Mouse (Mus musculus) limb, embryonic 15.5 days (tissue): ENCODE results near the gene Rock2. TPM values are rescaled to one million over a fixed set of nuclear protein-coding genes. Genes with fewer than 3 reads are reported as not detected.

Source experiments
- ATAC-seq: fragments of 200-750 bp; cut with Nextera tagmentation; 2 replicates; pipeline ENCODE4 v1.8.0; 2017; ENCODE audit warnings: low read depth, moderate TSS enrichment; ENCODE audit not compliant: insufficient number of reproducible peaks, low FRiP score, low TSS enrichment
- H3K27ac ChIP-seq: fragments of 300-500 bp; sonication (generic); 2 replicates; pipeline ENCODE4 v1.5.1; 2015; ENCODE audit warnings: moderate library complexity, mild to moderate bottlenecking, inconsistent platforms
- H3K27me3 ChIP-seq: fragments of 300-500 bp; sonication (generic); 2 replicates; pipeline ENCODE4 v1.6.1; 2015; ENCODE audit warnings: inconsistent platforms
- H3K36me3 ChIP-seq: fragments of 300-500 bp; sonication (generic); 2 replicates; pipeline ENCODE4 v1.6.1; 2015; ENCODE audit warnings: inconsistent platforms
- H3K4me1 ChIP-seq: fragments of 300-500 bp; sonication (generic); 2 replicates; pipeline ENCODE4 v1.6.1; 2015; ENCODE audit warnings: inconsistent platforms
- H3K4me2 ChIP-seq: fragments of 300-500 bp; sonication (generic); 2 replicates; pipeline ENCODE4 v1.6.1; 2015; ENCODE audit warnings: mild to moderate bottlenecking, inconsistent platforms
- H3K4me3 ChIP-seq: fragments of 300-500 bp; sonication (generic); 2 replicates; pipeline ENCODE4 v1.5.1; 2015; ENCODE audit warnings: mild to moderate bottlenecking, inconsistent platforms
- H3K9ac ChIP-seq: fragments of 300-500 bp; sonication (generic); 2 replicates; pipeline ENCODE4 v1.6.1; 2015; ENCODE audit warnings: inconsistent platforms
- H3K9me3 ChIP-seq: fragments of 300-500 bp; sonication (generic); 2 replicates; pipeline ENCODE4 v1.6.1; 2016; ENCODE audit warnings: inconsistent platforms
- WGBS: fragments of 180-500 bp; shearing (Covaris S2); methylation state at CpG from one replicate; pipeline ENCODE4 v1.1.7; 2015; 5-methylcytosine and 5-hydroxymethylcytosine counted together
- polyA plus RNA-seq: library from polyadenylated mRNA; unstranded; fragments of >200 nt; fragmentation: Nextera tagmentation; extraction: Ambion mirVana; gene quantifications from 2 replicates; pipeline ENCODE4 v1.2.1, GENCODE M21; 2015

Gene Rock2
- polyA plus RNA-seq: 15.0 and 15.6 TPM in 2 replicates

GRCm38 (mm10) chr12:16894396-16895220 lies at the start of gene Rock2:
TSS of gene Rock2 (plus strand) at chr12:16894895.
- Histone ChIP-seq H3K4me1 (peaks cover 20% of the 10 kb centered on the region), H3K27me3 (no peaks in the 10 kb centered on the region), H3K9me3 (no peaks in the 10 kb centered on the region), H3K36me3 (no peaks in the 10 kb centered on the region), H3K4me2 (peak within 1 kb of the TSS; percentile 80), H3K9ac (peak within 1 kb of the TSS; percentile 85), H3K27ac (peak within 1 kb of the TSS; percentile 96), H3K4me3 (peak within 1 kb of the TSS; percentile 92)
- peak; percentile 89 for ATAC-seq
- under 1% methylated on average over 73 of the region's 130 CpGs for WGBS

DNA sequence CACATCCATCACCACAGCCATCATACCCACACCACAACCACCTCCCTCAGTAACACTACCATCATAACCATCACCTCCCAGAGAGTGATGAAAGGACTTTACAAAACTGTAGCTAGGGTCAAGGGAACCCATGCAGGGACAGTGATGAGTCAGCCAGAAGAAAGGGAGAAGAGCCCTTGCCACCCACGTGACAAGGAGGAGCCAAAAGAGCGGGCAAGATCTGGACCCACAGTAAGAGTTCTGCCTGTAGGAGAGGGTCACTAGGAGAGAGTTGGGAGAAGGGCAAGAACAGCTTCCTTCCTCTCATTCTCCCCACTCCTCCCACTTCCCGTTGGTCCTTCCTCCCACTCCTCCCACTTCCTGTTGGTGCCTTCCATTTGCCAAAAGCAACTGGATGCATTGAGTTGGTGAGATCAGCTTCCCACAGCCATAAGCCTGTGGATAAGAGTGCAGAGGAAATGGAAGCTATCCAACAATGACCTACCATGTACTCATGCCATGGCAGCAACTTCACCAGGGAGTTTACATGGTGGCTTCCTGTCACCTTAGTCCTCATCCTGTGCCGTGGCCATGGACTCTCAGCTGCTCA lies 47.4 kb upstream of the Rock2 start:
- Histone ChIP-seq H3K27ac (no peak overlapping the region), H3K4me2 (no peak overlapping the region), H3K27me3 (no peaks in the 10 kb centered on the region), H3K9me3 (no peaks in the 10 kb centered on the region), H3K4me1 (peaks cover 14% of the 10 kb centered on the region), H3K4me3 (no peak overlapping the region), H3K9ac (no peak overlapping the region), H3K36me3 (no peaks in the 10 kb centered on the region)
- ATAC-seq: no peak
- WGBS: 71% methylated on average over 4 of the region's 4 CpGs

GRCm38 (mm10) chr12:16848501-16848900 lies 46.2 kb upstream of the Rock2 start:
- no peak for ATAC-seq
- peaks cover 14% of the 10 kb centered on the region for H3K4me1 ChIP-seq
- no peaks in the 10 kb centered on the region for H3K36me3 ChIP-seq
- H3K4me2 ChIP-seq: no peak overlapping the region
- WGBS: 74% methylated on average over 2 of the region's 2 CpGs
- no peak overlapping the region for H3K9ac ChIP-seq
- no peak overlapping the region for H3K27ac ChIP-seq
- H3K4me3 ChIP-seq: no peak overlapping the region
- no peaks in the 10 kb centered on the region for H3K9me3 ChIP-seq
- no peaks in the 10 kb centered on the region for H3K27me3 ChIP-seq

DNA sequence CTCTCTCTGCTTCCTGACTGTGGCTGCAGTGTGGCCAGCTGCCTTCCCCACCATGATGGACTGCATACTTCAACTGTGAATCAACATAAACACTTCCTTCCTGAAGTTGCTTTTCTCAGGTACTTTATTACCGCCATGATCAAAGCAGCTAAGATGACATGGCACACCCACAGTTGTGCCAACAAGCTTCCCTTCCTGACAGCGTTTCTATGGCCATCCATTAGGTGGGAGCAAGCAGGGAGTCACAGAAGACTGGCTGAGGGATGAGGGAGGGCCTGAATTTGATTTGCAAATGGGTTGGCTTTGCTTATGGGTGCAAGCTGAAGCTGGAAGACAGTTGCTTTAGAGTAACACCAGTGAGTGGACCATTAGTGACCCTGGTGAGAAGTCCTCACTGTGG lies 44.9 kb upstream of the Rock2 start:
- Histone ChIP-seq H3K36me3 (no peaks in the 10 kb centered on the region), H3K27ac (no peak overlapping the region), H3K9me3 (no peaks in the 10 kb centered on the region), H3K4me3 (no peak overlapping the region), H3K9ac (no peak overlapping the region), H3K27me3 (no peaks in the 10 kb centered on the region), H3K4me2 (no peak overlapping the region), H3K4me1 (peaks cover 10% of the 10 kb centered on the region)
- WGBS: 57% methylated on average over 2 of the region's 2 CpGs
- no peak for ATAC-seq

- Histone ChIP-seq H3K36me3 (no peaks in the 10 kb centered on the region), H3K9ac (no peak overlapping the region), H3K27ac (no peak overlapping the region), H3K4me1 (peaks cover 7% of the 10 kb centered on the region), H3K4me3 (no peak overlapping the region), H3K27me3 (no peaks in the 10 kb centered on the region), H3K4me2 (no peak overlapping the region), H3K9me3 (no peaks in the 10 kb centered on the region)
- WGBS: 50% methylated on average over 16 of the region's 16 CpGs
- no peak for ATAC-seq
These were observed 44.0 kb upstream of the Rock2 start for GRCm38 (mm10) chr12:16850431-16851375.

- Histone ChIP-seq H3K9ac (no peak overlapping the region), H3K9me3 (no peaks in the 10 kb centered on the region), H3K36me3 (no peaks in the 10 kb centered on the region), H3K27ac (no peak overlapping the region), H3K4me3 (no peak overlapping the region), H3K27me3 (no peaks in the 10 kb centered on the region), H3K4me1 (peaks cover 7% of the 10 kb centered on the region), H3K4me2 (no peak overlapping the region)
- ATAC-seq: no peak
- WGBS: 76% methylated on average over 11 of the region's 11 CpGs
These were observed 41.1 kb upstream of the Rock2 start for GRCm38 (mm10) chr12:16853431-16854165.

- 31% methylated on average over 6 of the region's 6 CpGs for WGBS
- peaks cover 2% of the 10 kb centered on the region for H3K4me1 ChIP-seq
- H3K36me3 ChIP-seq: no peaks in the 10 kb centered on the region
- no peak overlapping the region for H3K9ac ChIP-seq
- no peak overlapping the region for H3K4me2 ChIP-seq
- H3K9me3 ChIP-seq: no peaks in the 10 kb centered on the region
- H3K27me3 ChIP-seq: no peaks in the 10 kb centered on the region
- H3K27ac ChIP-seq: no peak overlapping the region
- ATAC-seq: no peak
- no peak overlapping the region for H3K4me3 ChIP-seq
These were observed 38.9 kb upstream of the Rock2 start for GRCm38 (mm10) chr12:16855632-16856305.

DNA sequence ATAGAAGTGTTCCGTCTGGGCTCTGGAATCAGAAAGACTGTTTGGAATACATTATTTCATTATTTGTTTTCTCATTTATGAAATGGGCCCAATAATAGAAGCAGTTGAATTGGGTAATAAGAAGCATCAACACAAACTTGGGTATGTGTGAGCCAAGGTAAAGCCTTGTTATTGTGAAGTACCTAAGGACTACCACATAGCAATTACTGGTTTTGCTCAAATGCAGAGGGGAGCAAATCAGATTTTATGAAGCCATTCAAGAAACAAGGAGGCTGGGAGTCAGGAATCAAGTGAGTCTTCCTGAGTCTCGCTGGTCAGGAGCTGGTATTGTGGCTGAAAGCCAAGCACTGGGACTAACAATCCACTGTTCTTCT lies 38.4 kb upstream of the Rock2 start:
- Histone ChIP-seq H3K4me2 (no peak overlapping the region), H3K27ac (no peak overlapping the region), H3K9ac (no peak overlapping the region), H3K4me3 (no peak overlapping the region), H3K4me1 (no peaks in the 10 kb centered on the region; the same call in none of the 2 replicates), H3K36me3 (no peaks in the 10 kb centered on the region), H3K27me3 (no peaks in the 10 kb centered on the region), H3K9me3 (no peaks in the 10 kb centered on the region)
- 43% methylated on average over 2 of the region's 2 CpGs for WGBS
- no peak for ATAC-seq

DNA sequence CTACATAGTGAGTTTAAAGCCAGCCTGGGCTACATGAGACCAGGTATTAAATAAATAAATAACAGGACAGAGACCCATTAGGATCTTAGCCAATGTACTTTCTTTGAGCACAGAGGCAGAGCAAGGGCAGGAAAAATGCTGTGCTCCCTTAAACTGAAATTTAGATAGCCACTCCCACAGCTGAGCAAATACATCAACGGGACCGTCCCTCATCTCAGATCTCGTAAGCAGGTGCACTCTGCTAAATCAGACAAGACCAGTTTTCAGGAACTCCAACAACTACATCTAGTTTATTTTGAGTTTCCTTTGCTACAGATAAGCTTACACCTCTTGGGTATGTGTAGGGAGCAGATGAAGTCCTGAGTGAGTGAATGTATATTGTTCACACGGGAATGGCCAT lies 36.6 kb upstream of the Rock2 start:
- H3K4me3 ChIP-seq: no peak overlapping the region
- H3K4me2 ChIP-seq: no peak overlapping the region
- H3K27ac ChIP-seq: no peak overlapping the region
- 67% methylated on average over 4 of the region's 4 CpGs for WGBS
- H3K9ac ChIP-seq: no peak overlapping the region
- ATAC-seq: no peak
- no peaks in the 10 kb centered on the region for H3K36me3 ChIP-seq
- H3K9me3 ChIP-seq: no peaks in the 10 kb centered on the region
- no peaks in the 10 kb centered on the region; the same call in none of the 2 replicates for H3K4me1 ChIP-seq
- no peaks in the 10 kb centered on the region for H3K27me3 ChIP-seq

DNA sequence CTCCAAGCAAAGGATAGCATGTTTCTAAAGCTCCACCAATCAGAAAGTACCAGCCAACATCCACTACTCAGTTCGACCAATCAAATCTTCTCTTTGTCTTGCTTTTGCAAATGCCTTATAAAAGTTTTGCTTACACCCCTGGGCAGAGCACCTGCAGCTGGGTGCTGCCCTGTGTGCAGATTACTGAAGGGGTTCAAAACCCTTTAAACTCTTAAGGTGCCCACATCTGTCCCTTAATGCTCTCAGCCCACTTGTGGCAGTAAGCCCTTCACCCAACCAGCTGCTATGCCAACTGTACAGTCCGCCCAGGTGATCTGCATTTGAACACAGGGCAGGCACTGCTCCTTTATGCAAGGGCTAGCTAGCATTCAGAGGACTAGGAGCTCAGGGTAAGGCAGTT lies 34.9 kb upstream of the Rock2 start:
- H3K4me1 ChIP-seq: peaks cover 2% of the 10 kb centered on the region; the same call in 1 of the 2 replicates
- no peak overlapping the region for H3K27ac ChIP-seq
- H3K4me2 ChIP-seq: no peak overlapping the region
- H3K9ac ChIP-seq: no peak overlapping the region
- no peaks in the 10 kb centered on the region for H3K27me3 ChIP-seq
- H3K9me3 ChIP-seq: no peaks in the 10 kb centered on the region
- H3K4me3 ChIP-seq: no peak overlapping the region
- no peak for ATAC-seq
- H3K36me3 ChIP-seq: no peaks in the 10 kb centered on the region
- WGBS: 85% methylated on average over 2 of the region's 2 CpGs

DNA sequence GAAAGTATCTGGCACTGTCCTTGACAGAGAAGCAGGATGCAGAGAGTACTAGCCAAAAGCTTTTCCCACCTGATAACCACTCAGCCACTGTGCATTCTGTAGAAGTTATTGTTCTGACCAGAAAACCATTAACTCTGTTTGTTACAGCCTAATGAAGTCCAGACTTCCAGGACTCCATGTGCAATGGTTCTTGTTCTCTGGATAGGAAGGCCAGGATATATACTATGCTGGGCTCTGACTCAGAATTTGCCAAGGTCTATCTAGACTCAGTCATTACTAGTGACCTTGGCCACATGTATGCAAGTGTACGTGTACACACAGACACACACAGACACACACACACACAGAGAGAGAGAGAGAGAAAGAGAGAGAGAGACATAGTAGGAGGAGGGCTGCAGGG lies 34.2 kb upstream of the Rock2 start:
- Histone ChIP-seq H3K4me2 (no peak overlapping the region), H3K9me3 (no peaks in the 10 kb centered on the region), H3K36me3 (no peaks in the 10 kb centered on the region), H3K27ac (no peak overlapping the region), H3K9ac (no peak overlapping the region), H3K27me3 (no peaks in the 10 kb centered on the region), H3K4me1 (peaks cover 2% of the 10 kb centered on the region; the same call in 1 of the 2 replicates), H3K4me3 (no peak overlapping the region)
- no peak for ATAC-seq
- WGBS: 60% methylated on average over 1 of the region's 1 CpGs
